Mouse (Mus musculus) MEL (cell line): Measurements from ENCODE around the gene Klra6. TPM values are rescaled to one million over a fixed set of nuclear protein-coding genes. Genes with fewer than 3 reads are reported as not detected.

Experiments used
- polyA plus RNA-seq, 2 experiments: library from polyadenylated mRNA; stranded (reverse) in 1 of 2; unstranded in 1 of 2; fragments of >175 nt in 1 of 2; fragments of >200 nt in 1 of 2; gene quantifications; 2 replicates each; pipeline versions ENCODE4 v1.2.1 to v1.2.4; 2012; ENCODE audit warnings: low replicate concordance in 2 of 2, low read depth in 1 of 2; ENCODE audit not compliant: insufficient read length in 2 of 2, insufficient read depth in 1 of 2, missing spikeins in 1 of 2
- total RNA-seq: library from RNA; depleted of rRNA; stranded (reverse); fragments of 300-350 nt; gene quantifications from 2 replicates; pipeline ENCODE4 v1.2.3, GENCODE M21; 2012; rRNA removed

Gene Klra6
- total and polyA plus RNA-seq, 3 experiments = not detected

Other genes starting within 250 kb of the Klra6 start
- gene Gm156, start 242.7 kb downstream of the Klra6 start, total RNA-seq = not detected in 2 replicates
- gene Gm156, start 242.7 kb downstream of the Klra6 start, polyA plus RNA-seq = not detected
- not detected in 2 replicates for gene Gm17631, start 164.3 kb downstream of the Klra6 start, total RNA-seq
- gene Gm17631, start 164.3 kb downstream of the Klra6 start, polyA plus RNA-seq = not detected
- not detected in 2 replicates for gene Klra17, start 150.3 kb downstream of the Klra6 start, total RNA-seq
- gene Klra17, start 150.3 kb downstream of the Klra6 start, polyA plus RNA-seq = not detected
- gene Klra5, start 109.3 kb downstream of the Klra6 start, total RNA-seq = not detected in 2 replicates
- gene Klra5, start 109.3 kb downstream of the Klra6 start, polyA plus RNA-seq = not detected
- not detected in 2 replicates for gene Klra4, start 40.3 kb upstream of the Klra6 start, total RNA-seq
- not detected for gene Klra4, start 40.3 kb upstream of the Klra6 start, polyA plus RNA-seq
- gene Klra8, start 102.9 kb upstream of the Klra6 start, total RNA-seq = not detected in 2 replicates
- not detected for gene Klra8, start 102.9 kb upstream of the Klra6 start, polyA plus RNA-seq
- gene Klra9, start 166.2 kb upstream of the Klra6 start, total RNA-seq = not detected in 2 replicates
- gene Klra9, start 166.2 kb upstream of the Klra6 start, polyA plus RNA-seq = not detected
- not detected in 2 replicates for gene Klra7, start 206.4 kb upstream of the Klra6 start, total RNA-seq
- not detected for gene Klra7, start 206.4 kb upstream of the Klra6 start, polyA plus RNA-seq